ENCODE assay signal across 21 mouse cellular contexts in genomic region chr5:83091483-83091882, GRCm38 (mm10).
"Had no signal": no experiment of that assay in that cellular context is flagged by ENCODE, and none has a peak within 500 bp of the region (broad histone marks: within the 10 kb centered on the region; RNA-seq: fewer than 3 reads in every experiment).

No protein-coding gene starts in this region.

- H3K4me3 ChIP-seq: midbrain, embryonic 10.5 days; midbrain, embryonic 12.5 days; myocyte; neural tube, embryonic 13.5 days; neural tube, embryonic 15.5 days; stomach, embryonic 15.5 days had no signal

- H3K4me1 ChIP-seq: midbrain, embryonic 10.5 days; midbrain, embryonic 12.5 days; neural tube, embryonic 13.5 days; neural tube, embryonic 15.5 days; stomach, embryonic 15.5 days had no signal

- H3K27ac ChIP-seq: midbrain, embryonic 10.5 days; midbrain, embryonic 12.5 days; neural tube, embryonic 13.5 days; neural tube, embryonic 15.5 days; stomach, embryonic 15.5 days; stomach, postnatal 0 days had no signal

- DNase-seq: lung, adult 18-20 months; lung, embryonic 14.5 days; lung, postnatal 10 days; lung, postnatal 4 days; midbrain, embryonic 14.5 days; retina, postnatal 1 day; right cerebral cortex, adult 18-20 months; right cerebral cortex, postnatal 25 days; right cerebral cortex, postnatal 4 days; spleen, adult 18-20 months; thymus, adult 18-20 months; thymus, postnatal 14 days; thymus, postnatal 36 days had no signal

- ATAC-seq: midbrain, embryonic 16.5 days had no signal

- H3K27me3 ChIP-seq: midbrain, embryonic 12.5 days; neural tube, embryonic 13.5 days; neural tube, embryonic 15.5 days; stomach, embryonic 15.5 days had no signal

- H3K4me2 ChIP-seq: lung, embryonic 14.5 days; midbrain, embryonic 12.5 days; neural tube, embryonic 13.5 days; neural tube, embryonic 15.5 days; stomach, embryonic 15.5 days had no signal

- H3K9ac ChIP-seq: lung, embryonic 14.5 days; midbrain, embryonic 12.5 days; neural tube, embryonic 13.5 days; neural tube, embryonic 15.5 days; stomach, embryonic 15.5 days had no signal

- H3K36me3 ChIP-seq: midbrain, embryonic 10.5 days; midbrain, embryonic 12.5 days; neural tube, embryonic 13.5 days; neural tube, embryonic 15.5 days; stomach, embryonic 15.5 days had no signal

- H3K9me3 ChIP-seq: midbrain, embryonic 10.5 days; midbrain, embryonic 12.5 days; neural tube, embryonic 13.5 days; neural tube, embryonic 15.5 days; stomach, embryonic 15.5 days had no signal
